Mouse (Mus musculus) heart, postnatal 0 days (tissue): Measurements from ENCODE around the gene Slc25a21. TPM values are rescaled to one million over a fixed set of nuclear protein-coding genes. Genes with fewer than 3 reads are reported as not detected.

Experiments
- ATAC-seq: fragments of 200-750 bp; cut with Nextera tagmentation; 2 replicates; pipeline ENCODE4 v1.8.0; 2017; ENCODE audit warnings: low read depth, moderate number of reproducible peaks, moderate library complexity; ENCODE audit not compliant: insufficient read depth
- DNase-seq: peaks from one replicate; pipeline ENCODE4 v3.0.0-alpha.2; 2016; ENCODE audit warnings: low spot score
- H3K27ac ChIP-seq: fragments of 300-500 bp; sonication (generic); 2 replicates; pipeline ENCODE4 v1.5.1; 2014; ENCODE audit warnings: low read depth, mild to moderate bottlenecking
- H3K27me3 ChIP-seq: fragments of 300-500 bp; sonication (generic); 2 replicates; pipeline ENCODE4 v1.6.1; 2014; ENCODE audit warnings: low read length, mixed read lengths; ENCODE audit not compliant: control insufficient read depth, insufficient read depth
- H3K36me3 ChIP-seq: fragments of 300-500 bp; sonication (generic); replicated peaks from 2 replicates; pipeline ENCODE4 v1.6.1; 2014; ENCODE audit warnings: low read length, mixed read lengths; ENCODE audit not compliant: control insufficient read depth, insufficient read depth
- H3K4me1 ChIP-seq: fragments of 300-500 bp; sonication (generic); 2 replicates; pipeline ENCODE4 v1.6.1; 2014; ENCODE audit warnings: antibody characterized with exemption; ENCODE audit not compliant: control insufficient read depth, insufficient read depth
- H3K4me2 ChIP-seq: fragments of 300-500 bp; sonication (generic); 2 replicates; pipeline ENCODE4 v1.6.1; 2014; ENCODE audit warnings: low read depth, mild to moderate bottlenecking, low read length, moderate library complexity
- H3K4me3 ChIP-seq: fragments of 300-500 bp; sonication (generic); 2 replicates; pipeline ENCODE4 v1.5.1; 2014; ENCODE audit warnings: low read depth, low read length
- H3K9ac ChIP-seq: fragments of 300-500 bp; sonication (generic); replicated peaks from 2 replicates; pipeline ENCODE4 v1.6.1; 2014; ENCODE audit warnings: low read depth, low read length, mixed read lengths
- H3K9me3 ChIP-seq: fragments of 300-500 bp; sonication (generic); replicated peaks from 2 replicates; pipeline ENCODE4 v1.6.1; 2016; ENCODE audit warnings: low read length; ENCODE audit not compliant: control insufficient read depth
- CTCF ChIP-seq: IDR thresholded peaks from 2 replicates; pipeline ENCODE4 v1.5.1; 2016; ENCODE audit warnings: antibody characterized with exemption, control low read depth, low read depth
- EP300 ChIP-seq: IDR thresholded peaks from 2 replicates; pipeline ENCODE4 v1.6.1; 2016; ENCODE audit warnings: antibody characterized with exemption, low read depth
- WGBS: fragments of 180-500 bp; shearing (Covaris S2); extraction: QIAGEN DNeasy Blood & Tissue Kit; methylation state at CpG from one replicate; pipeline ENCODE4 v1.1.7; 2014; 5-methylcytosine and 5-hydroxymethylcytosine counted together
- polyA plus RNA-seq: library from polyadenylated mRNA; unstranded; fragments of >200 nt; fragmentation: Nextera tagmentation; extraction: Ambion mirVana; gene quantifications from 2 replicates; pipeline ENCODE4 v1.2.1, GENCODE M21; 2015
- total RNA-seq: library from RNA; depleted of rRNA; stranded (reverse); fragments of >200 nt; gene quantifications from 2 replicates; pipeline ENCODE4 v1.2.3, GENCODE M21; 2014; ENCODE audit warnings: low replicate concordance

Gene Slc25a21
- total and polyA plus RNA-seq, 2 experiments from 2014 or later: 0.31 TPM; not detected in 1

DNA sequence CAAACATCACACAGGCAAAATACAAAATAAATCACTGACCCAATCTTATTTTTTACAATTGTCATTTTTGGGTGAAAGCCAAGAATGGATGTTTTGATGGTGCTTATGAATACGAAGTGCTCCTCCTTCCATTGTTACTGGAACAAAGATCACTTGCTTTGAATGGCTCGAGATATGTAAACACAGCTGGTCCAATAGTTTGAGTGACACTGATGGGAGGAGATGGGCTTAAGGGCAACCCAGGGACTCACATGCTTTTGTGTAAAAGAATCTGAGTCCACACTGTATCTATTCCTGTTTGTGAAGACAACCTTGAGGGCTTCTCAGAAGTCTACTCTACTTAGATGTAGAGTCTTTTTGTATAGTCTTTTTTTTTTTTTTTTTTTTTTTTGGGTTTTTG lies 389.8 kb downstream of the Slc25a21 start:
- no peaks in the 10 kb centered on the region for H3K4me1 ChIP-seq
- TF ChIP-seq CTCF: no peak
- TF ChIP-seq EP300: no peak
- H3K4me3 ChIP-seq: no peak overlapping the region
- DNase-seq: no peak
- H3K36me3 ChIP-seq: no peaks in the 10 kb centered on the region
- H3K27me3 ChIP-seq: no peaks in the 10 kb centered on the region
- H3K4me2 ChIP-seq: no peak overlapping the region
- H3K9me3 ChIP-seq: no peaks in the 10 kb centered on the region
- H3K27ac ChIP-seq: no peak overlapping the region
- 60% methylated on average over 2 of the region's 2 CpGs for WGBS
- no peak for ATAC-seq
- no peak overlapping the region for H3K9ac ChIP-seq

DNA sequence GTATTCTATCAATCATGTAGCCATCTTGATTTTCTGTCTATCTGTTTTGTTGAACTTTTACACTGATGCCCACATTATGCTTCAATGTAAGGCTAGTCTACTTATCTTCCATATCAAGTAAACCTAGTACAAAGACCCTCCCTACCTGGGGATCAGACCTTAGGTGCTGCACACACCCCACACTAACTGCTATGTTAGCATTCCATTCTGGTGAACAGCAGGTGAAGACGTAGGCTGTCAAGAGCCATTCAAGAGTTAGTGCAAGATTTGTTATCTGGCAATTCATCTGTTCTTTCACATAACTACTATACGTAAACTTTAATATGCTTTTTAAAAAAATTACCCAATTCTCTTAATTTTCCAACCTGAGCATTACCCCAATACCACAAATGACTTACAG lies 390.2 kb downstream of the Slc25a21 start:
- DNase-seq (no peak), ATAC-seq (no peak)
- no peaks in the 10 kb centered on the region for H3K27me3 ChIP-seq
- H3K9ac ChIP-seq: no peak overlapping the region
- H3K9me3 ChIP-seq: no peaks in the 10 kb centered on the region
- TF ChIP-seq CTCF: no peak
- TF ChIP-seq EP300: no peak
- 76% methylated on average over 2 of the region's 2 CpGs for WGBS
- H3K4me3 ChIP-seq: no peak overlapping the region
- H3K4me1 ChIP-seq: no peaks in the 10 kb centered on the region
- no peak overlapping the region for H3K27ac ChIP-seq
- H3K36me3 ChIP-seq: no peaks in the 10 kb centered on the region
- no peak overlapping the region for H3K4me2 ChIP-seq

DNA sequence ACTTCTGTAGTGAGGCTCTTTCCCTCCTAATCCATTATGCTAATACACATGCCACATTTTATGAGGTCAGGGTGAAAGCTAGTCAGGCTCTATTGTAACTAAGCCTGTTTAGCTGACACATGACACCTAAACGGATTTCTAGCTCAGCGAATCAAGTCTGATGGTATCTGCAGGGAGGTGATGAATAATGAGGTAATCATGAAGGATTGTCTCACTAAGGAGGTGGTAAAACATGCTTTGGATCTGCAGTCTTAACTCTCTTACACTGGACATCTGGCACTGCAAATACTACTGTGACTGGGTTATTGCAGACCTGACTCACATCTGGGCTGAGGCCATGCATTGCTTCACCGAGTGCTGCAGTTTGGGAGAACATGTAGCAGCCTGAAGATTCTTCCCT lies 392.8 kb downstream of the Slc25a21 start:
- no peak for DNase-seq
- H3K9ac ChIP-seq: no peak overlapping the region
- no peaks in the 10 kb centered on the region for H3K9me3 ChIP-seq
- no peaks in the 10 kb centered on the region for H3K36me3 ChIP-seq
- no peak overlapping the region for H3K4me2 ChIP-seq
- WGBS: 37% methylated on average over 3 of the region's 3 CpGs
- TF ChIP-seq CTCF (no peak), EP300 (no peak)
- no peaks in the 10 kb centered on the region for H3K27me3 ChIP-seq
- H3K27ac ChIP-seq: no peak overlapping the region
- no peak for ATAC-seq
- no peak overlapping the region for H3K4me3 ChIP-seq
- no peaks in the 10 kb centered on the region for H3K4me1 ChIP-seq

DNA sequence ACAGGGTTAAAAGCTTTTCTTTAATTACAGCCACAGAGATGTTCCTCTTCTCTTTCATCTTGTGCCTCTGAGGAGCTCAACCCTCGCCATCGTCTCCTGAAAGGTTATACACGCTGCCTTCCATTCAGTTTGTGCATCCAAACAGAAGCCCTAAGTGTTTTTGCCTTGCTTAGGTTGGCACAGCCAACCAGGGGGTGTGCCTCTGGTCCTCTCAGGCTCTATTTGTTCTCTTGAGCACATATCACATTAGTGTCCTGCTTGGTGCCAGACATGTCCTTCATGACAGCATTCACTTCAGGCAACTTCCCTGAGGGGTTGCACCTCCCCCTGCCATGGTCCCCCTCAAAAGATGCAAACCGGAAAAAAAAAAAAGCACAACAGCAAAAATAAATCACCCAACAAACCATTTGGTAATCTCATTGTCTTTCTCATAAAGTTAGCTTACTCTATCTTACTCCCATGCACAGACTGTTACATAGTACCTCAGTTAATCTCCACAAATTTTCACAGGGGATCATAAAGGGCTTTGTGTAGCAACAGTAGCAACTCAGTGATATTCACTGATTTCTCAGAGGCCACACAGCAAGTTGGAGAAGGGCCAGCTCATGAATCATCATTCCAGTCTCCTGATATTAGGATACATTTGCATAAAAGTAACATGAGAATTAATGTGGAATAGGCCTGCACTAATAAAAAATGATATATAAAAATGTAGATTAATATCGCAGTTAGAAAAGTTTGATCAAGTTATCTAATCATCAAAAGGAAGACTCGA lies 398.4 kb downstream of the Slc25a21 start:
- no peaks in the 10 kb centered on the region for H3K4me1 ChIP-seq
- no peak overlapping the region for H3K27ac ChIP-seq
- no peak overlapping the region for H3K4me2 ChIP-seq
- no peaks in the 10 kb centered on the region for H3K36me3 ChIP-seq
- H3K9me3 ChIP-seq: no peaks in the 10 kb centered on the region
- H3K9ac ChIP-seq: no peak overlapping the region
- WGBS: 75% methylated on average over 6 of the region's 6 CpGs
- TF ChIP-seq CTCF (no peak), EP300 (no peak)
- ATAC-seq (no peak), DNase-seq (no peak)
- no peak overlapping the region for H3K4me3 ChIP-seq
- no peaks in the 10 kb centered on the region for H3K27me3 ChIP-seq

DNA sequence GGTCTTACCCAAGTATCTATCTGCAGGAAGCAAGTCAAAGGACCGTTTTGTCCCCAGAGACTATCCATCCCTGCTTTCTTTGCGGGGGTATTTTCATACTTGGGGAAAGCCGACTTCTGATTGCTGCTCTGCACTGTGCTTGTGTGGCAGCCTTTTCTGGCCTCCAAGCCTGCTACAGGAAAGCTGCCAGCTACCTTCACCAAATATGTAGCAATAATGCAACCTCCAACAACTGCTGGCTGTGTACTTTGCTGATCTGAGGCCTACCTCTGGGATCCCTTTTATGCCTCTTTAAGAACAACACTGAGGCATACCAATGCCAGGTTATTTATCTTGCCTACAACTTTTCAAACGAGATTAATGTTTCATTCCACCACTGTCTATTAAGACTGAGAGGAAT lies 408.0 kb downstream of the Slc25a21 start:
- Histone ChIP-seq H3K27ac (no peak overlapping the region), H3K4me2 (no peak overlapping the region), H3K27me3 (no peaks in the 10 kb centered on the region), H3K9ac (no peak overlapping the region), H3K4me3 (no peak overlapping the region), H3K4me1 (no peaks in the 10 kb centered on the region), H3K36me3 (no peaks in the 10 kb centered on the region), H3K9me3 (no peaks in the 10 kb centered on the region)
- TF ChIP-seq CTCF (no peak), EP300 (no peak)
- WGBS: 60% methylated on average over 4 of the region's 4 CpGs
- DNase-seq: no peak
- ATAC-seq: no peak

DNA sequence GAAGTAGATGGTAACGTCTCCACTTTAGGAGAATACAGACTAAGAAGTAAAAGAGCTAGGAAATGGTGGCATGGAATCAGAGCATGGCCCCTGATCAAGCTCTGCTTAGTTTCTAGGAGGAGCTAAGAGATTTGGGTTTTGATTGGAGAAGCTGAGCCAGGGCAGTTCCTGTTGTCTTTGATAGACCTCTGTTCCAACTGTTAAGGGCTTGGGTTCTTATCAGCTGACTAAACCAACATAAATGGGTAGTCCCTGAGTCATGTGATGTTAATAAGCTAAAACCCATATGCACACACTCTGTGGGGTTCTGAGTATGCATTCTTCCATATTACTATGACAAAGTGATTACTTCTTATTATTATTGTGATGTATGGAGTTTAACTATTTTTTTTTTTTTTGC lies 412.0 kb downstream of the Slc25a21 start:
- Histone ChIP-seq H3K4me2 (no peak overlapping the region), H3K27ac (no peak overlapping the region), H3K4me3 (no peak overlapping the region), H3K27me3 (no peaks in the 10 kb centered on the region), H3K4me1 (no peaks in the 10 kb centered on the region), H3K9me3 (no peaks in the 10 kb centered on the region), H3K9ac (no peak overlapping the region), H3K36me3 (no peaks in the 10 kb centered on the region)
- DNase-seq: no peak
- ATAC-seq: no peak
- 63% methylated on average over 1 of the region's 1 CpGs for WGBS
- TF ChIP-seq CTCF (no peak), EP300 (no peak)
